Mouse (Mus musculus) heart, postnatal 0 days (tissue): Measurements from ENCODE around the gene Ccdc194. TPM values are rescaled to one million over a fixed set of nuclear protein-coding genes. Genes with fewer than 3 reads are reported as not detected.
A peak's percentile ranks its signal among the peaks of the same experiment; 100 is the strongest.

Experiments used
- ATAC-seq: fragments of 200-750 bp; cut with Nextera tagmentation; 2 replicates; pipeline ENCODE4 v1.8.0; 2017; ENCODE audit warnings: low read depth, moderate number of reproducible peaks, moderate library complexity; ENCODE audit not compliant: insufficient read depth
- DNase-seq: peaks from one replicate; pipeline ENCODE4 v3.0.0-alpha.2; 2016; ENCODE audit warnings: low spot score
- H3K27ac ChIP-seq: fragments of 300-500 bp; sonication (generic); 2 replicates; pipeline ENCODE4 v1.5.1; 2014; ENCODE audit warnings: low read depth, mild to moderate bottlenecking
- H3K27me3 ChIP-seq: fragments of 300-500 bp; sonication (generic); 2 replicates; pipeline ENCODE4 v1.6.1; 2014; ENCODE audit warnings: low read length, mixed read lengths; ENCODE audit not compliant: control insufficient read depth, insufficient read depth
- H3K36me3 ChIP-seq: fragments of 300-500 bp; sonication (generic); replicated peaks from 2 replicates; pipeline ENCODE4 v1.6.1; 2014; ENCODE audit warnings: low read length, mixed read lengths; ENCODE audit not compliant: control insufficient read depth, insufficient read depth
- H3K4me1 ChIP-seq: fragments of 300-500 bp; sonication (generic); 2 replicates; pipeline ENCODE4 v1.6.1; 2014; ENCODE audit warnings: antibody characterized with exemption; ENCODE audit not compliant: control insufficient read depth, insufficient read depth
- H3K4me2 ChIP-seq: fragments of 300-500 bp; sonication (generic); 2 replicates; pipeline ENCODE4 v1.6.1; 2014; ENCODE audit warnings: low read depth, mild to moderate bottlenecking, low read length, moderate library complexity
- H3K4me3 ChIP-seq: fragments of 300-500 bp; sonication (generic); 2 replicates; pipeline ENCODE4 v1.5.1; 2014; ENCODE audit warnings: low read depth, low read length
- H3K9ac ChIP-seq: fragments of 300-500 bp; sonication (generic); replicated peaks from 2 replicates; pipeline ENCODE4 v1.6.1; 2014; ENCODE audit warnings: low read depth, low read length, mixed read lengths
- H3K9me3 ChIP-seq: fragments of 300-500 bp; sonication (generic); replicated peaks from 2 replicates; pipeline ENCODE4 v1.6.1; 2016; ENCODE audit warnings: low read length; ENCODE audit not compliant: control insufficient read depth
- CTCF ChIP-seq: IDR thresholded peaks from 2 replicates; pipeline ENCODE4 v1.5.1; 2016; ENCODE audit warnings: antibody characterized with exemption, control low read depth, low read depth
- EP300 ChIP-seq: IDR thresholded peaks from 2 replicates; pipeline ENCODE4 v1.6.1; 2016; ENCODE audit warnings: antibody characterized with exemption, low read depth
- WGBS: fragments of 180-500 bp; shearing (Covaris S2); extraction: QIAGEN DNeasy Blood & Tissue Kit; methylation state at CpG from one replicate; pipeline ENCODE4 v1.1.7; 2014; 5-methylcytosine and 5-hydroxymethylcytosine counted together
- polyA plus RNA-seq: library from polyadenylated mRNA; unstranded; fragments of >200 nt; fragmentation: Nextera tagmentation; extraction: Ambion mirVana; gene quantifications from 2 replicates; pipeline ENCODE4 v1.2.1, GENCODE M21; 2015
- total RNA-seq: library from RNA; depleted of rRNA; stranded (reverse); fragments of >200 nt; gene quantifications from 2 replicates; pipeline ENCODE4 v1.2.3, GENCODE M21; 2014; ENCODE audit warnings: low replicate concordance

The Ccdc194 gene
- total and polyA plus RNA-seq, 2 experiments from 2014 or later = 0.12 TPM; not detected in 1

GRCm38 (mm10) chr8:71550754-71551153, 25.2 kb upstream of the Ccdc194 start:
- 57% methylated on average over 7 of the region's 7 CpGs for WGBS
- Histone ChIP-seq H3K27me3 (no peaks in the 10 kb centered on the region), H3K4me2 (no peak overlapping the region), H3K9ac (no peak overlapping the region), H3K9me3 (no peaks in the 10 kb centered on the region), H3K4me1 (no peaks in the 10 kb centered on the region), H3K36me3 (peaks cover 28% of the 10 kb centered on the region), H3K4me3 (no peak overlapping the region), H3K27ac (no peak overlapping the region)
- ATAC-seq (no peak), DNase-seq (no peak)
- TF ChIP-seq EP300 (no peak), CTCF (no peak)

GRCm38 (mm10) chr8:71547590-71547989, 22.1 kb upstream of the Ccdc194 start:
- Histone ChIP-seq H3K27me3 (no peaks in the 10 kb centered on the region), H3K9me3 (no peaks in the 10 kb centered on the region), H3K27ac (no peak overlapping the region), H3K4me3 (no peak overlapping the region), H3K9ac (no peak overlapping the region), H3K4me2 (no peak overlapping the region), H3K36me3 (peaks cover 35% of the 10 kb centered on the region), H3K4me1 (peaks cover 6% of the 10 kb centered on the region; the same call in 1 of the 2 replicates)
- ATAC-seq (no peak), DNase-seq (no peak)
- 84% methylated on average over 7 of the region's 7 CpGs for WGBS
- TF ChIP-seq EP300 (no peak), CTCF (no peak)

GRCm38 (mm10) chr8:71545053-71545452, 19.5 kb upstream of the Ccdc194 start:
- H3K9me3 ChIP-seq = no peaks in the 10 kb centered on the region
- peaks cover 35% of the 10 kb centered on the region for H3K36me3 ChIP-seq
- no peak overlapping the region for H3K9ac ChIP-seq
- no peak overlapping the region for H3K27ac ChIP-seq
- 89% methylated on average over 11 of the region's 11 CpGs for WGBS
- ATAC-seq = no peak
- H3K4me1 ChIP-seq = peaks cover 6% of the 10 kb centered on the region; the same call in 1 of the 2 replicates
- no peaks in the 10 kb centered on the region for H3K27me3 ChIP-seq
- no peak for TF ChIP-seq EP300
- no peak for TF ChIP-seq CTCF
- no peak for DNase-seq
- no peak overlapping the region for H3K4me2 ChIP-seq
- H3K4me3 ChIP-seq = no peak overlapping the region

- DNase-seq (no peak), ATAC-seq (no peak)
- Histone ChIP-seq H3K27me3 (no peaks in the 10 kb centered on the region), H3K9ac (no peak overlapping the region; the same call in 1 of the 2 replicates), H3K27ac (no peak overlapping the region), H3K4me2 (peak overlapping the region; percentile 79), H3K36me3 (peaks cover 34% of the 10 kb centered on the region), H3K4me3 (peak overlapping the region; percentile 69; the same call in 1 of the 2 replicates), H3K4me1 (peaks cover 6% of the 10 kb centered on the region; the same call in 1 of the 2 replicates), H3K9me3 (no peaks in the 10 kb centered on the region)
- TF ChIP-seq EP300 (no peak), CTCF (no peak)
- WGBS = 83% methylated on average over 9 of the region's 9 CpGs
Measured at GRCm38 (mm10) chr8:71543755-71544154, 18.2 kb upstream of the Ccdc194 start.

- Histone ChIP-seq H3K9ac (peak within 1 kb of the TSS; percentile 58), H3K36me3 (peaks cover 26% of the 10 kb centered on the region), H3K27ac (peak within 1 kb of the TSS; percentile 21; the same call in 1 of the 2 replicates), H3K9me3 (no peaks in the 10 kb centered on the region), H3K4me3 (peak within 1 kb of the TSS; percentile 69), H3K27me3 (no peaks in the 10 kb centered on the region), H3K4me1 (peaks cover 10% of the 10 kb centered on the region; the same call in 1 of the 2 replicates), H3K4me2 (peak within 1 kb of the TSS; percentile 79)
- TF ChIP-seq EP300 (peak; percentile 40; the same call in 1 of the 2 replicates), CTCF (no peak)
- peak; percentile 97 for ATAC-seq
- DNase-seq = peak; percentile 100
- WGBS = under 1% methylated on average over 53 of the region's 55 CpGs
Measured at GRCm38 (mm10) chr8:71542632-71543343, 17.3 kb upstream of the Ccdc194 start, which contains the start of gene Mvb12a. Mvb12a (plus strand) TSS chr8:71542922.
